Mouse (Mus musculus) liver, adult 2 months (tissue): ENCODE measurements around the gene Krtdap.

Experiments
- CTCF ChIP-seq: fragments of 200-500 bp; IDR thresholded peaks from 2 replicates; pipeline ENCODE4 v1.5.1; 2011; ENCODE audit warnings: low read depth, low read length, control low read depth
- POLR2A ChIP-seq: fragments of 200-500 bp; IDR thresholded peaks from 2 replicates; pipeline ENCODE4 v1.6.1; 2011; ENCODE audit warnings: low read length, control low read depth; ENCODE audit not compliant: insufficient read depth; ENCODE audit errors: extremely low read depth

DNA sequence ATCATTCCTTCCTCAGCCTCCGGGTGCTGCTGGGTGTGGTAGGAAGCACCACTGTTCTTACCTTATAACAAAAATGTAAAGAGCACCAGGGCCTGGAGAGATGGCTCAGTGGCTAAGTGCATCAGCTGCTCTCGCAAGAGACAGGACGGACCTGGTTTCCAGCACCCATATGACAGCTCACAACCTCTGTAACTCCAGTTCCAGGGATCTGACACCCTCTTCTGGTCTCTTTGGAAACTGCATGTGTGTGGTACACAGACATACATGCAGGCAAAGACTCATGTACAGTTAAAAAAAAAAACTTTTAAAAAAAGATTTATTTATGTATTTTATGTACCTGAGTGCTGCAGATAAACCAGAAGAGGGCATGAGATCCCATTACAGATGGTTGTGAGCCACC is 15.6 kb downstream of the Krtdap start:
- TF ChIP-seq POLR2A (no peak), CTCF (no peak)
